Mouse (Mus musculus) kidney, postnatal 0 days (tissue): ENCODE results near the gene Olfr1391. TPM values are rescaled to one million over a fixed set of nuclear protein-coding genes. Genes with fewer than 3 reads are reported as not detected.
"Not testable (repeated sequence)": the region's sequence is repeated elsewhere in the genome, so short reads cannot be mapped to it uniquely, and the experiment has no call there.

ENCODE experiments used
- ATAC-seq: fragments of 200-750 bp; cut with Nextera tagmentation; replicated peaks from 2 replicates; pipeline ENCODE4 v1.8.0; 2017; ENCODE audit warnings: low read depth, moderate number of reproducible peaks, moderate TSS enrichment, moderate library complexity; ENCODE audit not compliant: low FRiP score
- DNase-seq: peaks from one replicate; pipeline ENCODE4 v3.0.0-alpha.2; 2016; ENCODE audit warnings: low spot score
- H3K27ac ChIP-seq: fragments of 300-500 bp; sonication (generic); 2 replicates; pipeline ENCODE4 v1.5.1; 2014; ENCODE audit warnings: mild to moderate bottlenecking
- H3K27me3 ChIP-seq: fragments of 300-500 bp; sonication (generic); 2 replicates; pipeline ENCODE4 v1.6.1; 2014; ENCODE audit warnings: low read length, mixed read lengths; ENCODE audit not compliant: insufficient read depth
- H3K36me3 ChIP-seq: fragments of 300-500 bp; sonication (generic); 2 replicates; pipeline ENCODE4 v1.6.1; 2014; ENCODE audit warnings: low read length, mixed read lengths; ENCODE audit not compliant: insufficient read depth
- H3K4me1 ChIP-seq: fragments of 300-500 bp; sonication (generic); replicated peaks from 2 replicates; pipeline ENCODE4 v1.6.1; 2014; ENCODE audit warnings: antibody characterized with exemption, low read length, mixed read lengths; ENCODE audit not compliant: insufficient read depth
- H3K4me2 ChIP-seq: fragments of 300-500 bp; sonication (generic); 2 replicates; pipeline ENCODE4 v1.6.1; 2014; ENCODE audit warnings: mild to moderate bottlenecking, low read length, moderate library complexity, mixed read lengths
- H3K4me3 ChIP-seq: fragments of 300-500 bp; sonication (generic); replicated peaks from 2 replicates; pipeline ENCODE4 v1.5.1; 2014; ENCODE audit warnings: low read depth, low read length
- H3K9ac ChIP-seq: fragments of 300-500 bp; sonication (generic); 2 replicates; pipeline ENCODE4 v1.6.1; 2014; ENCODE audit warnings: low read depth, low read length
- H3K9me3 ChIP-seq: fragments of 300-500 bp; sonication (generic); replicated peaks from 2 replicates; pipeline ENCODE4 v1.6.1; 2016; ENCODE audit warnings: low read length, inconsistent platforms, mixed read lengths
- CTCF ChIP-seq: IDR thresholded peaks from 2 replicates; pipeline ENCODE4 v1.5.1; 2016; ENCODE audit warnings: antibody characterized with exemption, low read depth, mild to moderate bottlenecking, moderate library complexity
- WGBS: fragments of 180-500 bp; shearing (Covaris S2); extraction: QIAGEN DNeasy Blood & Tissue Kit; methylation state at CpG from one replicate; pipeline ENCODE4 v1.1.7; 2014; 5-methylcytosine and 5-hydroxymethylcytosine counted together
- polyA plus RNA-seq: library from polyadenylated mRNA; unstranded; fragments of >200 nt; fragmentation: Nextera tagmentation; extraction: Ambion mirVana; gene quantifications from 2 replicates; pipeline ENCODE4 v1.2.1, GENCODE M21; 2015

Olfr1391 gene
- polyA plus RNA-seq, 1 experiment from 2014 or later = not detected

GRCm38 (mm10) chr11:49304441-49304840 is 18.1 kb upstream of the Olfr1391 start, which contains the start of gene Olfr10:
Gene Olfr10 (plus strand): TSS chr11:49304741.
- TF ChIP-seq CTCF = no peak
- Histone ChIP-seq H3K27ac (no peak within 1 kb of the TSS), H3K36me3 (no peaks in the 10 kb centered on the region), H3K9me3 (no peaks in the 10 kb centered on the region), H3K4me1 (no peaks in the 10 kb centered on the region), H3K4me3 (no peak within 1 kb of the TSS), H3K9ac (no peak within 1 kb of the TSS), H3K27me3 (no peaks in the 10 kb centered on the region), H3K4me2 (no peak within 1 kb of the TSS)
- ATAC-seq = no peak
- no peak for DNase-seq

- not testable (repeated sequence) for H3K27me3 ChIP-seq, H3K4me2 ChIP-seq, H3K27ac ChIP-seq, H3K36me3 ChIP-seq, H3K9me3 ChIP-seq, H3K9ac ChIP-seq, ATAC-seq, H3K4me1 ChIP-seq, DNase-seq, H3K4me3 ChIP-seq
- 79% methylated on average over 5 of the region's 5 CpGs for WGBS
These were observed 14.0 kb upstream of the Olfr1391 start for GRCm38 (mm10) chr11:49308547-49308946.

- Histone ChIP-seq H3K9ac (no peak overlapping the region), H3K27ac (no peak overlapping the region), H3K27me3 (no peaks in the 10 kb centered on the region), H3K4me2 (no peak overlapping the region), H3K36me3 (no peaks in the 10 kb centered on the region), H3K4me3 (no peak overlapping the region), H3K4me1 (no peaks in the 10 kb centered on the region), H3K9me3 (no peaks in the 10 kb centered on the region)
- no peak for ATAC-seq
- no peak for TF ChIP-seq CTCF
- no peak for DNase-seq
- WGBS = 79% methylated on average over 3 of the region's 3 CpGs
These were observed 4.2 kb downstream of the Olfr1391 start for GRCm38 (mm10) chr11:49326726-49327125.

- H3K4me1 ChIP-seq = no peaks in the 10 kb centered on the region
- no peak overlapping the region for H3K27ac ChIP-seq
- H3K36me3 ChIP-seq = no peaks in the 10 kb centered on the region
- H3K9ac ChIP-seq = no peak overlapping the region
- WGBS = 67% methylated on average over 1 of the region's 1 CpGs
- no peak overlapping the region for H3K4me3 ChIP-seq
- no peak overlapping the region for H3K4me2 ChIP-seq
- DNase-seq (no peak), ATAC-seq (no peak)
- TF ChIP-seq CTCF = no peak
- no peaks in the 10 kb centered on the region for H3K9me3 ChIP-seq
- H3K27me3 ChIP-seq = no peaks in the 10 kb centered on the region
These were observed 7.1 kb downstream of the Olfr1391 start for GRCm38 (mm10) chr11:49329686-49330085.

GRCm38 (mm10) chr11:49334888-49335287 is 12.3 kb downstream of the Olfr1391 start, which contains the start of gene Olfr1390:
Gene Olfr1390 (plus strand): TSS chr11:49335188.
- H3K36me3 ChIP-seq = no peaks in the 10 kb centered on the region
- DNase-seq (no peak), ATAC-seq (no peak)
- H3K27me3 ChIP-seq = no peaks in the 10 kb centered on the region
- H3K9ac ChIP-seq = no peak within 1 kb of the TSS
- no peak within 1 kb of the TSS for H3K27ac ChIP-seq
- 96% methylated on average over 1 of the region's 1 CpGs for WGBS
- no peaks in the 10 kb centered on the region for H3K9me3 ChIP-seq
- no peaks in the 10 kb centered on the region for H3K4me1 ChIP-seq
- H3K4me2 ChIP-seq = no peak within 1 kb of the TSS
- no peak within 1 kb of the TSS for H3K4me3 ChIP-seq
- TF ChIP-seq CTCF = no peak

- DNase-seq (no peak), ATAC-seq (no peak)
- WGBS = 62% methylated on average over 4 of the region's 4 CpGs
- no peaks in the 10 kb centered on the region for H3K4me1 ChIP-seq
- H3K36me3 ChIP-seq = no peaks in the 10 kb centered on the region
- no peak overlapping the region for H3K4me2 ChIP-seq
- H3K4me3 ChIP-seq = no peak overlapping the region
- H3K9me3 ChIP-seq = no peaks in the 10 kb centered on the region
- H3K9ac ChIP-seq = no peak overlapping the region
- TF ChIP-seq CTCF = no peak
- H3K27me3 ChIP-seq = no peaks in the 10 kb centered on the region
- no peak overlapping the region for H3K27ac ChIP-seq
These were observed 14.7 kb downstream of the Olfr1391 start for GRCm38 (mm10) chr11:49337150-49337832.

Other genes with a start within 250 kb of the Olfr1391 start
- gene Ifi47, start 246.2 kb upstream of the Olfr1391 start, polyA plus RNA-seq = 4.3 and 6.2 TPM in 2 replicates
- gene Olfr1396, start 207.9 kb upstream of the Olfr1391 start, polyA plus RNA-seq = 0.05 TPM in 1 of 2 replicates, not detected in the other
- not detected in 2 replicates for gene Olfr1395, start 180.5 kb upstream of the Olfr1391 start, polyA plus RNA-seq
- gene Olfr1394, start 168.4 kb upstream of the Olfr1391 start, polyA plus RNA-seq = not detected in 2 replicates
- gene Btnl9, start 135.6 kb upstream of the Olfr1391 start, polyA plus RNA-seq = 2.2 and 2.5 TPM in 2 replicates
- gene Zfp62, start 119.5 kb upstream of the Olfr1391 start, polyA plus RNA-seq = 29.4 and 29.8 TPM in 2 replicates
- 75.2 and 82.7 TPM in 2 replicates for gene Mgat1, start 78.6 kb upstream of the Olfr1391 start, polyA plus RNA-seq
- 0.13 and 0.14 TPM in 2 replicates for gene Olfr1393, start 44.4 kb upstream of the Olfr1391 start, polyA plus RNA-seq
- 0.06 and 0.07 TPM in 2 replicates for gene Olfr1392, start 37.5 kb upstream of the Olfr1391 start, polyA plus RNA-seq
- gene Olfr10, start 18.0 kb upstream of the Olfr1391 start, polyA plus RNA-seq = not detected in 2 replicates
- gene Olfr1390, start 12.4 kb downstream of the Olfr1391 start, polyA plus RNA-seq = not detected in 2 replicates
- gene Olfr1389, start 100.3 kb downstream of the Olfr1391 start, polyA plus RNA-seq = not detected in 2 replicates
- 0.05 and 0.07 TPM in 2 replicates for gene Olfr1388, start 113.9 kb downstream of the Olfr1391 start, polyA plus RNA-seq
- not detected in 2 replicates for gene Olfr1387, start 132.6 kb downstream of the Olfr1391 start, polyA plus RNA-seq
- gene Olfr1386, start 142.3 kb downstream of the Olfr1391 start, polyA plus RNA-seq = not detected in 2 replicates
- not detected in 2 replicates for gene Olfr1385, start 166.3 kb downstream of the Olfr1391 start, polyA plus RNA-seq
- not detected in 2 replicates for gene Olfr1384, start 184.0 kb downstream of the Olfr1391 start, polyA plus RNA-seq
- not detected in 2 replicates for gene Olfr1383, start 196.9 kb downstream of the Olfr1391 start, polyA plus RNA-seq
- gene Olfr1382, start 205.5 kb downstream of the Olfr1391 start, polyA plus RNA-seq = not detected in 2 replicates
- gene Olfr1381, start 220.7 kb downstream of the Olfr1391 start, polyA plus RNA-seq = not detected in 2 replicates
- not detected in 2 replicates for gene Olfr1380, start 234.1 kb downstream of the Olfr1391 start, polyA plus RNA-seq